In the genomic region with DNA sequence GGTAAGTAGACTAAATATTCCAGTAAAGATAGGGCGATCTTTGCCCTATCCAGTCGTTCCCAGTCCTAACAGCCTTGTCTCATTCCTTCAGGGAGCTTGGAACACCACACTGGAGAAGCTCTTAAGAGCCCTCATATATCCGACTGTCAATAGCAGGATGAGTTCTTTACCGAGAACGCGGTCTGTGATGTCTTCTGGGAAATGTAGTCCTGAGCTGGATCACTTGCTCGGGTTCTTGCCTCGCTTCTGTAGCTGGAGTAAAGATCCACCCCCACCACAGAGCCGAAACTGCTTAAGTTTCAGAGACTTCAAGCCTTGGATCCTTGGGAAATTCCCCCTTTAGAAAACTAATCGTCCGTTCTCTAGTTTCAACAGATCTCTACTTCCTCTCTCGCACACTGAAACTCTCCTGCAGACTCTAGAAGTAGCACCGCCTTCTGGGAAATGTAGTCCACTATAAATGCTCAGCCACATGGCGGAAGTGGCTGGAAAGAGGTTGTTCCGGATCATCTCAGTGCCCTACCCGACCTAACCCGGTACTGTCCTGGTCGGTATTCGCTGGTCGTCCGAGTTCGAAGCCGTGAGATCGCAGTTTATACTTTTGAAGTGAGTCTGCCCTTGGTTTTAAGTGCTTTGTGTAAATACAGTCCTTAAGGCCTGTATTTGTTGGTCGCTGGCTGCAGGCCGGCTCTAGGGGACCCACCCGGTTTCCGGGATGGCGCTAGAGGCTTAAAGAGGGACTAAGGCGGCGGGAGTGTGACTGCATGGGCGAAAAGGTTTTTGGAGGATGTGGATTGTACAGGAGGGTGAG, we compare ENCODE assay signal across 8 mouse cellular contexts. TPM values are rescaled to one million over a fixed set of nuclear protein-coding genes. Genes with fewer than 3 reads are reported as not detected.
DNase-seq lines count a peak whose midpoint lies in the region; ATAC-seq and TF ChIP-seq lines count a peak whose summit lies in the region.

Zfp84 (plus strand) TSS at position 463 of the 811 bp plus-strand sequence.

- peaks cover 52% of the 10 kb centered on the region for H3K36me3 ChIP-seq in megakaryocyte, embryonic 14.5 days (replicated peaks; ENCODE audit: low read length)

- peak within 1 kb of the TSS; percentile 93 for H3K27ac ChIP-seq in cortical plate, adult 2 months (ENCODE audit: insufficient read depth, low read length)

- no peak for TF ChIP-seq CTCF in cortical plate, adult 2 months (IDR thresholded peaks at IDR 0.05; ENCODE audit: extremely low read depth, insufficient read depth, low read length)

- H3K4me1 ChIP-seq in cortical plate, adult 2 months (ENCODE audit: control insufficient read depth, insufficient read depth, low read length): 0 out of 2 replicates have a peak, but pooled peaks cover 1% of the 10 kb centered on the region
- peaks cover 36% of the 10 kb centered on the region for H3K4me1 ChIP-seq in megakaryocyte, embryonic 14.5 days

- peak; percentile 80 to 82 for DNase-seq in gastrocnemius, adult 8-10 months (ENCODE audit: low spot score in 2 of 2)
- peak; percentile 91 for DNase-seq in hindlimb bud, embryonic 11.5 days (ENCODE audit: extremely low spot score, low read depth, low spot score)
- DNase-seq in left cerebral cortex, adult 8-10 months (ENCODE audit: low spot score in 2 of 2): peak; percentile 77 to 88
- peak; percentile 91 to 96 for DNase-seq in right cerebral cortex, postnatal 10 days (ENCODE audit: low spot score in 2 of 2)
- DNase-seq in urinary bladder, postnatal 4 days (ENCODE audit: low spot score in 2 of 2): peak; percentile 76 to 82

- ATAC-seq in activated CD4-positive, CD25-positive, alpha-beta regulatory T cell, adult 4 months: peak; percentile 91

- H3K27me3 ChIP-seq in megakaryocyte, embryonic 14.5 days (replicated peaks): no peaks in the 10 kb centered on the region

- TF ChIP-seq POLR2A in cortical plate, adult 2 months (IDR thresholded peaks at IDR 0.05; ENCODE audit: extremely low read depth, insufficient read depth, low read length): peak; percentile 71

- H3K9me3 ChIP-seq in megakaryocyte, embryonic 14.5 days: peaks cover 14% of the 10 kb centered on the region; the same call in 1 of the 2 replicates

- H3K4me3 ChIP-seq in cortical plate, adult 2 months (ENCODE audit: insufficient read depth, low read length): peak within 1 kb of the TSS; percentile 50
- peak within 1 kb of the TSS; percentile 97 for H3K4me3 ChIP-seq in megakaryocyte, embryonic 14.5 days (replicated peaks)

RNA-seq across cellular contexts. Expression of gene Zfp84, which starts in this region (rescaled TPM):
- polyA plus RNA-seq in activated CD4-positive, CD25-positive, alpha-beta regulatory T cell, adult 4 months (2017; shearing (Covaris generic)): 10 to 100 TPM; 10.1 to 16.9 TPM
- 9.2 and 9.6 TPM in 2 replicates for polyA plus RNA-seq in cortical plate, adult 2 months (2012; rRNA removed)
- total RNA-seq in gastrocnemius, adult 8-10 months (2022): 1 to 10 TPM; 6.6 to 9.1 (median 7.4) TPM
- total RNA-seq in left cerebral cortex, adult 8-10 months (2022): 10 to 100 TPM; 16.7 to 18.4 (median 17.4) TPM
- polyA plus RNA-seq in megakaryocyte, embryonic 14.5 days (2012; ENCODE audit: insufficient read depth, low replicate concordance): 0.93 TPM in 1 of 2 replicates, not detected in the other

Comparison
In these comparisons a context has a peak if more than half of its experiments do, and no peak if none do; other contexts are left out.
1. Peak in every context shown above with its lines: DNase-seq, ATAC-seq, H3K4me3 ChIP-seq and H3K27ac ChIP-seq.